Mouse (Mus musculus) cerebellum, postnatal 25 days (tissue): ENCODE measurements around the gene Tceanc2.

Source experiments
- DNase-seq, 2 experiments: peaks; one replicate each; pipeline ENCODE4 v3.0.0; 2021; ENCODE audit warnings: mixed read lengths in 2 of 2

The Tceanc2 gene

DNA sequence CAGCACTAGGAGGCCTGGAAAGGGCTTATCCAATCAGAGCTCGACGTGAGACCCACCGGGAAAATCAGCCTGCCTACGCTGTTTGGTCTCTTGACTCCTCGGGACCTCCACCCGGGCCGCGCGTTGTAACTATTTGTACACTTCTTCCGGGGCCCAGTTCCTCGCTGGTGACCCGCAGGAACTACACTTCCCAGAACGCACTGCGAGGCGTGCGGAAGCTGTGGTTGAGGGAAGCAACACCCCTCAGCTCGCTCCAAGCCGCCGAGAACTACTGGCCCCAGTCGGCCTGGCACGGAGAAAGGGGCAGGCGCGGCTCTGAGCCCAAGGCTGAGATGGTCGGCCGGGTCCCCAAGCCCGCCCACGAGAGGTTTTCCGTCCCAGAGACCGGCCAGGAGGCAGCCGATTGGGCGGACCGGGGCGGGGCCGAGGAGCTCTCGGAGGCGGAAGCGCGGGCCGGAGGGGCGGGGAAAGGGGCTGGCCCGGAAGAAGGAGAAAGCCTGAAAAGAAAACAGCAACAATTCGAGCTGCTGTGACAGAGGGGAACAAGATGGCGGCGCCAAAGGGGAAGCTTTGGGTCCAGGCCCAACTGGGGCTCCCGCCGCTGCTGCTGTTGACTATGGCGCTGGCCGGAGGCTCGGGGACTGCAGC is 610 bp downstream of the Tceanc2 start, which contains the start of gene Tmem59:
Gene Tmem59 (plus strand): TSS at position 218 of the 648 bp plus-strand sequence.
- peak; percentile 97 to 98 for DNase-seq

- DNase-seq: no peak
Measured at GRCm38 (mm10) chr4:107177506-107177905, 1.4 kb downstream of the Tceanc2 start.

GRCm38 (mm10) chr4:107167798-107168197 is 11.1 kb downstream of the Tceanc2 start:
- DNase-seq: no peak

DNA sequence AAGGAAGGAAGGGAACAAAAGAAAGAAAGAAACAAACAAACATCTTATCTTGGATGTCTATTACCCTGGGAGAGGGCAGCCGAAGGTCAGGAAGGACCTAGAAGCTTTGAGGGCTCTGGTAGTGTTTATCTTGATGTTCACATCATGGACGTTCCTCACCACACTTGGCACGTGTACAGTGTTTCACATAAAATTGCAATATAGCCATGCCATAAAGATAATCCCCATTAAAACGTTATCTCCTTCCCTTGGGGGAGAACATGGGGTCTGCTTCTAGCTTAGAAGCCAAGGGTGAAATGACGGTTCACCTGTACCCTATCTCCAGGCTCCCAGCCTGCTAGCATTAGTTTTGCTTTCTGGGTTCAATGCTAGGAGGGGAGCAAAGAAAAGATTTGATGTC is 12.2 kb downstream of the Tceanc2 start:
- DNase-seq: no peak

- peak; percentile 76 to 84 for DNase-seq
Measured at GRCm38 (mm10) chr4:107163756-107164587, 14.9 kb downstream of the Tceanc2 start.

DNA sequence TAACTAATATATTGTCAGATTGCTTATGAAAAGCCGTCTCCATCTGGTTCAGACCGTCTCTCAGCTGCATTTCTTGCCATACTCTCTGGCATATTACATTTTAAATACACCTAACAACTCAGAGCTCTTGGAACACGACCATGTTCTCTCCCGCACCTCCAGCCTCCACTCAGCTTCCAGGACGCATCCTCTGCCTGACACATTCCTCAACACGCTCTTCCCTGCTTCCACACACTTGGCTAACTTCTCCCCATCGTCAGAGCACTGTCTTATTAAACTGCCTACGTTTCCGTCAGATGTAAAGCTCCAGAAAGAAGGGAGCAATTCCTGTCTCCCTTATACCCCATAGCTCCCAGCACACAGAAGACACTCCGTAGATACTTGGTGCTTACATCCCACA is 15.6 kb downstream of the Tceanc2 start:
- DNase-seq: no peak

DNA sequence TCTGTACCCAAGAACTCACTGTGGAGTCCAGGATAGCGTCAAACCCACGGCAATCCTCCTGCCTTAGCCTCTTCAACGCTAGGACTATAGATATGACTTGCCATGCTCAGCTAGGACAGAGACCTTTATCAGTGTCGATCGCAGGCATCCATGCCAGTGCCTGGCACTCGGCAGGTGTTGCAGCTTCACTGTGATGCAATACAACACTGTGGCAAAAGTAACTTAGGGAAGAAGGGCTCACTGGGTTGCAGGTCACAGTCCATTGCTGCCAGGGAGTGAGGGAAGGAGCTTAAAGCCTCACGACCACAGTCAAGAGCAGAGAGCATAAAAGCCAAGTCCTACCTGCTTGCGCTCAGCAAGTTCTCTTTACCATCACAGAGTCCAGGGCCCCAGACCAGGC is 18.7 kb downstream of the Tceanc2 start:
- no peak for DNase-seq

GRCm38 (mm10) chr4:107159166-107159773 is 19.6 kb downstream of the Tceanc2 start:
- DNase-seq: no peak

- DNase-seq: no peak
Measured at GRCm38 (mm10) chr4:107156983-107157401, 21.9 kb downstream of the Tceanc2 start.

- no peak for DNase-seq
Measured at GRCm38 (mm10) chr4:107152571-107152970, 26.3 kb downstream of the Tceanc2 start.

DNA sequence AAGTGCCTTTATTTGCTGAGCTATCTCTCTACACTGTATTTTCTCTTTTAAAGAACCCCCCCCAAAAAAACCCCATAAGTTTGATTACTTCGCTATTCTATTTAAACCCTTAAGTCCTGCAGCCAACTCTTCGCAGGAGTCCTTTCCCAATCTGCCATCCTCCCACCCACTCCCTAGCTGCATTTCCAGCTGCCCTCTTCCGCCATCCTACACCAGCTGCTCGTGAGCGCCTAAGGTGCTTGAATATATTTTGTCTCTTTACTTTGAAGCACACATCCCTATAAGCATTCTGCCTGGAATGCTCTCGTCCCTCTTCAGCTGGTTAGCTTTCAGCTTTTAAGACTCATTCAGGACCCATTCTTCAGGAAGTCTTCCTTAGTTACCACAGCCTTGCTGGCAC is 27.9 kb downstream of the Tceanc2 start:
- DNase-seq: no peak

DNA sequence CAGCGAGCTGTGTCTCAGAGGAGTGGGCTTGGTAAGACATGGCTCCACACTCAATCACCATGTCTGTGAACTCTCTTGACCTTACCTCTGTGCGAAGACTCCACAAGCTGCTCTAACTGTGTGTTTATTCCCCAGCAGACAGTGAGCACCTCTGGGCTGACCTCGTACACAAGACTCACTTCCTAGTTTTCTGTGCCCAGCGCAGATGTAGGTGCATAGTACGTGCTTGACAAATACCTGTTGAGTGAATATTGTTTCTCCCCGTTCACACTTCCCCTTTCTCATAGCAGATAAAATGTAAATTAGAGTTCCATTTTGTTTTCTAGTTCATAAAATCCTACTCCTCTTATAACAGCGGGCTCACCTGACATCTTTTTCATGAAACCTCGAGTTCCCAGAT is 35.4 kb downstream of the Tceanc2 start:
- no peak for DNase-seq

GRCm38 (mm10) chr4:107139836-107140631 is 38.9 kb downstream of the Tceanc2 start:
- DNase-seq: no peak

DNA sequence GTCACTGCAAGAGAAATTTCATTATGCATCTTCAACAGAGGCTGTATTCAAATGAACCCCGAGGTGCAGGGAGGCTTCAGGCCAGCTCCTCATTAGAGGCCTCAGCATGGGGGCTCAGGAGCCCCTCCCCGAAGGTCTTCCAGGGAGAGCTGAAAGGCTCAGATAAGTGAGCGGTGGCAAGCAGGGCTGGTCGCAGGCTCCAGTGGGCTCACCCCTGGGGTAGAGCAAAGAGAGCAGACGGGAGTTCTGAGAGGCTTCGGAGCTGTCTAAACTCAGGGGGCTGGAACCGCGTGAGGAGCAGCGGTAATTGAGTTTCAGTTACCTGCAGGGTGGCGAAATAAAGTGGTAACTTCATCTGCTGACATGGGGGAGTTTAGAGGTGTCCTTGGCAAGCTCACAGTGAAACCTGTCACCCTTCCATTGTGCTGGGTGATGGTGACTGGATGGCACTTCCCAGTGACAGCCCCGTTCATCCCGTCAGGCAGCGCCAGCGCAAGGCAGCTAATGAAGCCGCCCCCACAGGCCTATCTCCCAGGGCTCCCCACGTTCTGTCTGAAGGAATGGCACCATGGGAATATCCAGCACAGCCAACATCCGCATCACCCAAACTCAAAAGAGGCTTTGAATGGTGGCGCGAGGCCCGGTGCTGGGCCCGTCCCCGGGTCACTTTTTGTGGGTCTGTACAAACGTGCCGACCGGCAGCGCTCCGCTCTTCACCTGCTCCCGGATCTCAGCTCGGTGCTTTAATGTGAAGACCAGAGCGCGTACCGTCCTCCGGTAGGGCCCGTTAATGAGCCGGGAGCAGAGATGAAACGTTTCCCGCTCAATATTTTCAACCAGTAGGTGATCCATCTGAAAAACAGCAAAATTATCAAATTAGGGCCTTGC is 39.7 kb downstream of the Tceanc2 start:
- no peak for DNase-seq

- no peak for DNase-seq
Measured at GRCm38 (mm10) chr4:107136531-107136930, 42.4 kb downstream of the Tceanc2 start.

GRCm38 (mm10) chr4:107135663-107136062 is 43.3 kb downstream of the Tceanc2 start:
- peak in 1 of 2 experiments; percentile 49 for DNase-seq

GRCm38 (mm10) chr4:107134891-107135290 is 44.0 kb downstream of the Tceanc2 start:
- DNase-seq: no peak

DNA sequence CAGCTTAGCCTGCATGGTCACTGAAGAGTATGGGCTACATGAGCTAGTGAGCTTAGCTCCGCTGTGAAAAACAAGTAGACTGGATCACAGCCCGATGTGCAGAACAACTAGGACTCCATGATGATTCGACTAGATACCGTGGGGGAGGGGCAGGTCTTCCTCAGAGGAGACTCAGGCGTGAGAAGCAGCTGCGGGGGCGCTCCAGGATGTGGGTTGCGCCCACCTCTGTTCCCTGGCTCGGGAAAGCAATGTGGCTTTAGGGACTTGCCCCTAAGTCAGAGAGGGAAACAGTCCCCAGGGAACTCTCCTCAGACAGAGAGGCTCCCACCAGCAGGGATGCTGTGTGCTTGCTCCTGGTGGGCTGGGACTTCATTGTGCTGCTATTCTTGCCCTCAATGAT is 48.4 kb downstream of the Tceanc2 start:
- no peak for DNase-seq

GRCm38 (mm10) chr4:107129373-107129772 is 49.5 kb downstream of the Tceanc2 start:
- no peak for DNase-seq

GRCm38 (mm10) chr4:107127901-107128669 is 50.8 kb downstream of the Tceanc2 start:
- DNase-seq: peak; percentile 69 to 80
